Mouse (Mus musculus): ENCODE data around the gene Hmga2. TPM values are rescaled to one million over a fixed set of nuclear protein-coding genes. Genes with fewer than 3 reads are reported as not detected.

Gene Hmga2
- total and polyA plus RNA-seq, 3 experiments = 0.33 to 0.60 TPM; not detected in 1

- TF ChIP-seq GATA2 (IDR thresholded peaks at IDR 0.05; ENCODE audit: borderline replicate concordance, low read depth, low read length) (no peak), POLR2AphosphoS5 (IDR thresholded peaks at IDR 0.05; ENCODE audit: insufficient replicate concordance, low read depth, low read length) (no peak), CTCF (IDR thresholded peaks at IDR 0.05; ENCODE audit: low read depth, low read length) (no peak), TAL1 (conservative IDR thresholded peaks at IDR 0.05; ENCODE audit: low read depth, low read length) (no peak), GATA1 (IDR thresholded peaks at IDR 0.05; ENCODE audit: borderline replicate concordance, low read length) (no peak)
- H3K9me3 ChIP-seq (replicated peaks) = peaks cover 53% of the 10 kb centered on the region
- H3K27me3 ChIP-seq (ENCODE audit: insufficient read depth, low read length) = no peaks in the 10 kb centered on the region
- no peak for ATAC-seq (ENCODE audit: extremely low read depth, insufficient number of reproducible peaks, low FRiP score, poor library complexity, severe bottlenecking)
- H3K36me3 ChIP-seq (replicated peaks) = no peaks in the 10 kb centered on the region
- no peaks in the 10 kb centered on the region for H3K4me1 ChIP-seq (ENCODE audit: insufficient read depth, low read depth, low read length)
- H3K4me3 ChIP-seq (ENCODE audit: low read depth, low read length) = no peak overlapping the region
- no peak for DNase-seq (ENCODE audit: low spot score)
Observed at GRCm38 (mm10) chr10:120476516-120477336, 457 bp upstream of the Hmga2 start.

DNA sequence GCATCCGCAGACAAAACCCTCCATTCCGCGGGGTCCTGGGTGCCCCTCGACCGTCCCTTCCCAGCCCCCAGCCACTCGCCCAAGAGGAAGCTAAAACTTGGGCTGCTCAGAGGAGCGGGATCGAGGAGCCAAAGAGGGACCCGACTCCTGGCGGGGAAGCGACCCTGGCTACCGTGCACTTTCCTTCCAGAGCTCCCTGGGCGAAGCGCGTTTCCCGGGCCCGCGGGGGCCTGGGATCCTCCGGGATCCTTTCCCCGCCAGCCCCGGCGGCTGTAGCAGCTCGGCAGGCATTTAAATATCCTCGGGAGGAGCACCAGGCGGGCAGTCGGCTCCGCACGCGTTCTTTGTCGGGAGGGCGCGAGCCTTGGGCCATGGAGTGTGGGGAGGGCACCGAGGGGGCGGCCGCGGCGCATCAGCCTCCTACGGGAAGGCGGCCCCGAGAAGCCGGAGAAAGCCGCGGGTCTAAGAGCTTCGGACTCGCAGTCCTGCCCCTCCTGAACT is 1.2 kb downstream of the Hmga2 start:
- DNase-seq (ENCODE audit: low spot score) = no peak
- no peak overlapping the region; the same call in 1 of the 2 replicates for H3K4me3 ChIP-seq (ENCODE audit: low read depth, low read length)
- TF ChIP-seq POLR2AphosphoS5 (IDR thresholded peaks at IDR 0.05; ENCODE audit: insufficient replicate concordance, low read depth, low read length) = no peak
- TF ChIP-seq GATA2 (IDR thresholded peaks at IDR 0.05; ENCODE audit: borderline replicate concordance, low read depth, low read length) = no peak
- TF ChIP-seq CTCF (IDR thresholded peaks at IDR 0.05; ENCODE audit: low read depth, low read length) = no peak
- no peak for TF ChIP-seq TAL1 (conservative IDR thresholded peaks at IDR 0.05; ENCODE audit: low read depth, low read length)
- TF ChIP-seq GATA1 (IDR thresholded peaks at IDR 0.05; ENCODE audit: borderline replicate concordance, low read length) = no peak

GRCm38 (mm10) chr10:120474301-120474700 is 2.0 kb downstream of the Hmga2 start:
- Histone ChIP-seq H3K27me3 (ENCODE audit: insufficient read depth, low read length) (no peaks in the 10 kb centered on the region), H3K9me3 (replicated peaks) (peaks cover 44% of the 10 kb centered on the region), H3K4me3 (ENCODE audit: low read depth, low read length) (no peak overlapping the region), H3K4me1 (ENCODE audit: insufficient read depth, low read depth, low read length) (no peaks in the 10 kb centered on the region), H3K36me3 (replicated peaks) (no peaks in the 10 kb centered on the region)
- no peak for ATAC-seq (ENCODE audit: extremely low read depth, insufficient number of reproducible peaks, low FRiP score, poor library complexity, severe bottlenecking)
- TF ChIP-seq TAL1 (conservative IDR thresholded peaks at IDR 0.05; ENCODE audit: low read depth, low read length) (no peak), GATA2 (IDR thresholded peaks at IDR 0.05; ENCODE audit: borderline replicate concordance, low read depth, low read length) (no peak), CTCF (IDR thresholded peaks at IDR 0.05; ENCODE audit: low read depth, low read length) (no peak), GATA1 (IDR thresholded peaks at IDR 0.05; ENCODE audit: borderline replicate concordance, low read length) (no peak)
- no peak for DNase-seq (ENCODE audit: low spot score)

More for the DNA sequence above, 1.2 kb downstream of the Hmga2 start:
- no peaks in the 10 kb centered on the region for H3K4me1 ChIP-seq (ENCODE audit: insufficient read depth, low read depth, low read length)
- H3K9me3 ChIP-seq (replicated peaks) = peaks cover 48% of the 10 kb centered on the region
- ATAC-seq (ENCODE audit: extremely low read depth, insufficient number of reproducible peaks, low FRiP score, poor library complexity, severe bottlenecking) = no peak
- no peaks in the 10 kb centered on the region for H3K27me3 ChIP-seq (ENCODE audit: insufficient read depth, low read length)
- no peaks in the 10 kb centered on the region for H3K36me3 ChIP-seq (replicated peaks)

DNA sequence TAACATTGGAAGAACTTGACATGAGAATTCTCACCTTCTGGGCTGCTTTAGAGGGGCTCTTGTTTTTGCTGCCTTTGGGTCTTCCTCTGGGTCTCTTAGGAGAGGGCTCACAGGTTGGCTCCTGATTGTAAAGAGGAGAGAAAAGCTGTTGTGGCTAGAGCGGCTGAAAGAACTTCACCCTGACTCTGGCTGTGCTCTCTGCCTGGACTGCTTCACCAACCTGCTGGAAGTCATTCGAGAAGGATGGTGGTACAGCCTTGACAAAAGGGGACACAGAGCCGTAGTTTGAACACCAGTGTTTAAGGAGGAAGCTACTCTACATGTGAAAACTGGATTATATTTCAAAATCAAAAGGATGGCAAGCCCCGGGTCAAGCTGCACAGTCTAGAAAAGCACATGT is 3.1 kb downstream of the Hmga2 start:
- Histone ChIP-seq H3K27me3 (ENCODE audit: insufficient read depth, low read length) (no peaks in the 10 kb centered on the region), H3K36me3 (replicated peaks) (no peaks in the 10 kb centered on the region), H3K4me1 (ENCODE audit: insufficient read depth, low read depth, low read length) (no peaks in the 10 kb centered on the region), H3K9me3 (replicated peaks) (peaks cover 47% of the 10 kb centered on the region), H3K4me3 (ENCODE audit: low read depth, low read length) (no peak overlapping the region)
- no peak for TF ChIP-seq TAL1 (conservative IDR thresholded peaks at IDR 0.05; ENCODE audit: low read depth, low read length)
- TF ChIP-seq CTCF (IDR thresholded peaks at IDR 0.05; ENCODE audit: low read depth, low read length) = no peak
- no peak for TF ChIP-seq GATA2 (IDR thresholded peaks at IDR 0.05; ENCODE audit: borderline replicate concordance, low read depth, low read length)
- no peak for TF ChIP-seq POLR2AphosphoS5 (IDR thresholded peaks at IDR 0.05; ENCODE audit: insufficient replicate concordance, low read depth, low read length)
- no peak for TF ChIP-seq GATA1 (IDR thresholded peaks at IDR 0.05; ENCODE audit: borderline replicate concordance, low read length)
- ATAC-seq (ENCODE audit: extremely low read depth, insufficient number of reproducible peaks, low FRiP score, poor library complexity, severe bottlenecking) = no peak
- no peak for DNase-seq (ENCODE audit: low spot score)

DNA sequence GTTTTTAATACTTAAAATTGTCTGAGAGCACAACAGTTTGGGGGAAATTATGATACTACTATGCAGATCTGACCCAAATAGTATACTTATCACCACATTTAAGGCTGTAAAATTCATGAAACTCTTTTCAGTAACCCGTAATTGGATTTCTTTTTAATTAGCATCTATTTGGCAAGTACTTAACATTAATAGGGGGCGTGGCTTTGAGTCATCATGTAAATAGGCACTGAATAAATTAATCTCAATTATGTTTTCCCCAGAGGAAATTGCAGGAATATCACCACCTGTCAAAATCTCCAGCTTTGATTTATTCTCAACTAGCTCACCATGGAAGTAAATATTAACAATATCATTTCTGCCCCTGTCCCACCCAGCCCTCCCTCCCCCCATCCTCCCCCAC is 3.7 kb downstream of the Hmga2 start:
- H3K9me3 ChIP-seq (replicated peaks) = peaks cover 43% of the 10 kb centered on the region
- TF ChIP-seq GATA1 (IDR thresholded peaks at IDR 0.05; ENCODE audit: borderline replicate concordance, low read length) (no peak), CTCF (IDR thresholded peaks at IDR 0.05; ENCODE audit: low read depth, low read length) (no peak), TAL1 (conservative IDR thresholded peaks at IDR 0.05; ENCODE audit: low read depth, low read length) (no peak), POLR2AphosphoS5 (IDR thresholded peaks at IDR 0.05; ENCODE audit: insufficient replicate concordance, low read depth, low read length) (no peak), GATA2 (IDR thresholded peaks at IDR 0.05; ENCODE audit: borderline replicate concordance, low read depth, low read length) (no peak)
- DNase-seq (ENCODE audit: low spot score) (no peak), ATAC-seq (ENCODE audit: extremely low read depth, insufficient number of reproducible peaks, low FRiP score, poor library complexity, severe bottlenecking) (no peak)
- no peak overlapping the region for H3K4me3 ChIP-seq (ENCODE audit: low read depth, low read length)
- H3K36me3 ChIP-seq (replicated peaks) = no peaks in the 10 kb centered on the region
- no peaks in the 10 kb centered on the region for H3K27me3 ChIP-seq (ENCODE audit: insufficient read depth, low read length)
- no peaks in the 10 kb centered on the region for H3K4me1 ChIP-seq (ENCODE audit: insufficient read depth, low read depth, low read length)

- TF ChIP-seq TAL1 (conservative IDR thresholded peaks at IDR 0.05; ENCODE audit: low read depth, low read length) (no peak), CTCF (IDR thresholded peaks at IDR 0.05; ENCODE audit: low read depth, low read length) (no peak), POLR2AphosphoS5 (IDR thresholded peaks at IDR 0.05; ENCODE audit: insufficient replicate concordance, low read depth, low read length) (no peak), GATA2 (IDR thresholded peaks at IDR 0.05; ENCODE audit: borderline replicate concordance, low read depth, low read length) (no peak), GATA1 (IDR thresholded peaks at IDR 0.05; ENCODE audit: borderline replicate concordance, low read length) (no peak)
- Histone ChIP-seq H3K4me3 (ENCODE audit: low read depth, low read length) (no peak overlapping the region), H3K27me3 (ENCODE audit: insufficient read depth, low read length) (no peaks in the 10 kb centered on the region), H3K36me3 (replicated peaks) (no peaks in the 10 kb centered on the region), H3K9me3 (replicated peaks) (peaks cover 36% of the 10 kb centered on the region), H3K4me1 (ENCODE audit: insufficient read depth, low read depth, low read length) (no peaks in the 10 kb centered on the region)
- DNase-seq (ENCODE audit: low spot score) (no peak), ATAC-seq (ENCODE audit: extremely low read depth, insufficient number of reproducible peaks, low FRiP score, poor library complexity, severe bottlenecking) (no peak)
Observed at GRCm38 (mm10) chr10:120465121-120465520, 11.1 kb downstream of the Hmga2 start.
